Mouse (Mus musculus): Measurements from ENCODE around the gene Fuz.

Fuz gene

DNA sequence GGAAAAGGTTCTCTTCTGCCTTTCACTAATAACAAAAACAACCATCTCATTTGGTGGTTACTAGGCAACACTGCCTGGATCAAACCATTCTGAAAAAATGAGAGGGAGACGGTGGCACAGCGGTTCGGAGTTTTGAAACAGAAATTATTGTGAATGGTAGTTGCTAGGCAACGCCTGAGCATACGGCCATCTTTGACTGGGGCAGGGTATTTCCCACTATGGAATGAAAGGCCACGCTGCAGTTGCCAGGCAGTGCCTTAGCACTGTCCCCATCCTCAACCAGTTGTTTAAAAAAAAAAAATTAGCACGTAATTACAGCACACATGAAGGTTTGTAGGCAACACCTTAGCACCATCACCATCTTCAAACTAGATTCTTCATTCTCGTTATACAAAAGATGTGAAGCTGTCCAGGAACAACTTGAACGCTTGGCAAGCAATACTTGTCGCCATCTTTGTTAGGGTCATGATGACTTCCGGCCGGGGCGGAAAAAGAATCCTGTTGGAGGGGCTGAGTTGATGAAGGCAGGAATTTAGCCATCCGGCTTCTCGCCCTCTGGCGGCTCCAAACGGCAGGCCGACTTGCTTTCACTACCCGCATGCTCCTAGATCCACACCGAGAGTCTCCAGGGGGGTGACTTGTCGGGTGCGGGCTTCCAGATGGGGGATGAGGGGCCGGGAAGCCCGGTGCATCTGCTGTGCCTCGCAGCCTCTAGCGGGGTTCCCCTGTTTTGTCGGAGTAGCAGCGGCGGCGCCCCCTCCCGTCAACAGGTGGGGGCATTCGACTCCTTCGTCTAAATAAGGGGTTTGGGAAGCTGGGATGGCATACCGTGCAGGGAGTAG, at the start of gene Fuz:
Gene Fuz, plus strand, starts transcription at position 487 of the 842 bp plus-strand sequence.
- peak; percentile 89 to 91 for DNase-seq (ENCODE audit: low spot score in 2 of 2)

DNA sequence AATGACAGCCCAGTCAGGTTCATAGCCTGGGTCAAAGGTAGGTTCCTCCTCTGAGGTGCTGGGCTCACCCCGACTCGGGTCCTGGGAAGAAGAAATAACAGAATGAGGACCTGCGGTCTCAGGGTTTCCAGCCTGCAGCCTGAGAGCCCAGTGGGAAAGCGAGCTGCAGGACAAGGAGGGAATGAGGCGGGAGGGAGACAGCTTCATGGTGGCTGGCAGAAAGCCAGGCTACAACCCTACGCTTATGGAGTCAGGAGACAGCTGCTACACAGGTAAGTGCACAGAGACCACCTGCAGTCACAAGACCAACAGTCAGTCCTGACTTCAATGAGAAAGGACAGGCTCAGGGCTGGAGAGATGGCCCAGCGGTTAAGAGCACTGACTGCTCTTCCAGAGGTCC, 49.1 kb upstream of the Fuz start:
- DNase-seq (ENCODE audit: low spot score in 2 of 2), result no peak

DNA sequence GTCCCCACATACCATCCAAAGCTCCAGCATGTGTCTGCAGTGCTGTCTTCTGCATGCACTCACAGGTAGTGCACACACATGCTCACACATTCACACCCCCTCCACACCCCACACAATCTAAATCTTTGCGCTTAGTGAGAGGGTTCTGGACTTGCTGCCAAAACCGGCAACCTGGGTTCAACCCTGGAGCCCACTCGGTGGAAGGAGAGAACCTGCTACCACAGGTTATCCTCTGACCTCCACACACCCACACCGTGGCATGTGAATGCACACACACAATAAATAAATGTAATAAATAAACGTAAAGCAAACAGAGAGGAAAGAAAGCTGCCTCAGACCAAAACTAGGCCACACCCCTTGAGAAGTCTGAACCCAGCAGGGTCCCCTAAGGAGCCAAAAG, 48.1 kb upstream of the Fuz start:
- DNase-seq (ENCODE audit: low spot score in 2 of 2), result no peak

DNA sequence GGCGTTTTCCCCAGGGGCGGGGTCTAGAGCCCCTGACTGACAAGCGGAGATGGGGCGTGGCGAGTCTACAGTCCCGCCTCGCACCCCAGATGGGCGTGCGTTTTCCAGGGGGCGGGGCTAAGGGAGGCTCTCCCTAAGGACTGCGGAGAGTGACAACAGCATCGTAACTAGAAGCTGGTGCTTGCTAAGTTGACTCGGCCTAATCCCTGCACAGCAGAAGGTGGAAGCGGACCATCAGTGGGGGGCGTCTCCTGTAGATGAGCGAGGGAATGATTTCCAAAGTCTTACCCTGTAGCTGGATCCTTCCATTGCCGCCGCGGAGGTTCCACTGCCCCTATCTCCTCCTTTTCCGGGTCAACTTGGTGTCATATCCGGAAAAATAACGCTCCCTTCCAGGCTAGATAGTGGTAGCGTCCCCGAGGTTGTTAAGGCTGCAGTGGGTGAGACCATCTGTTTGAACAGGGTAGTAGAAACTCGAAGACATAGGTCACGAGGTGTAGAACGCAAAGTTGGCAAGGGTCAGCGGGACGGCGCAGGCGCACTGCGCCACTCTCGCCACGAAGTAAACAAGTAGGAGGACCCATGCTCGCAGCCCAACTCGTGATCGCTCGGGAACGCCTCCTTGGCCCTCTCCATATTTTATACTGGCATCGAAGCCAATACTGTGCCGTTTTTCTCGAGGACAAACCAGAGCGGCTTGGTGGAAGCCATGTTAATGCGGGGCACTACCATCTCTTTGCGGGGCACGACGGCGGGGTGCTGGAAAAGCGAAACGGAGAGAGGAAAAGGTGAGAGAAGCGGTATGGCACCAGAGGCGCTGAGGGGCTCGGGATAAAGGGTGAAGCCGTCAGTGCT, 47.1 kb upstream of the Fuz start, which contains the start of the genes Akt1s1 and Tbc1d17:
Gene Akt1s1, plus strand, starts transcription at position 431 of the 855 bp plus-strand sequence.
Gene Tbc1d17, minus strand, starts transcription at position 519 of the 855 bp plus-strand sequence.
- DNase-seq (ENCODE audit: low spot score in 2 of 2), result peak; percentile 99 to 100

DNA sequence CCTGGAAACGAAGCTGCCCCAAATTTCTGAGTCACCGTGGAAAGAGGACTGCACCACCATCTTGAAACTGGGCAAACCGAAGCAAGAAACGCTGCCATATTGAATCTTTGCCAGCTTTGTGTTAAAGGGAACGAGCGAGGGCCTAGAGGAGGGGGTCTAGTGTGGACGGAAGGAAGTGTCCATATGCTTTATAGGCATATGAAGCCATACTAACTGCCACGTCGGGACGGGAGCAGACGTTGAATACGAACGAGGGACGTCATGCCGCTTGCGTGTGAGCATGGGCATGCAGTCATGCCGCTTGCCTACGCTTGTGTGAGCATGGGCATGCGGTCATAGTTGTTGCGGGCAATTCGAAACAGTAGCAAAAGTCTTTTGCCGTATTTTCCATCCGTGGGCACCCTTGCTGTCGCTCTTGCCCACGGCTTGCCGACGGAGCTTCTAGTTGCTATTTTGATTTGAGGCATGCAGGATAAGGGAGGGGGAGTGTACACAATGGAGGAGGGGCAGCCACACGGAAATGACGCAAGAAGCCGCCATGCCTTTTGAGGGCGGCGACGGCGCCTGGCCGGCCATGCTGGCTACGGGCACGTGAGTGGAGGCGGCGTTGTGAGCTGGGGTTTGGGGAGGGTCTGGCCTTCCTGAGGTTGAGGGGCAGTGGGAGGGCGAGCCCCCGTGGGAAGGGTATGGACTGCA, 46.3 kb upstream of the Fuz start:
- peak; percentile 87 to 89 for DNase-seq (ENCODE audit: low spot score in 2 of 2)

DNA sequence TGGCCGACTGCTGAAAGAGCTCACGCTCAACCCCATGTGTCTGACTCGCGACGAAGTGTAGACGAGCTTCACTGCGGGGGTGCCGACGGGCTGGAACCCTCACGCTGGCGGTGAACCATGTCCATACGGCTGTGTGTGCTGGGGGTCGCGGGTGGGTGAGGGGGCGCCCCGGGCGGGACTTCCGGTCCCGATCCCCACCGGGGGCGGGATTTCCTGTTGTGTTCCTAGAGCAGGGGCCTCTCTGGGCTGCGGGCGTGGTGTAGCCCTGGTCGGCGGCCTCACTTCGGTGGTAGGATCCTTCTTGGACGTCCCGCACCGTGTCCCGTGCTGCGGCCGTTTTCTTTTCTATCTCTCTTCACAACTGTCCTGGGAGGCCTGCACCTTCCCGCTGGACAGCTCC, 45.7 kb upstream of the Fuz start:
- DNase-seq (ENCODE audit: low spot score in 2 of 2), result peak in 1 of 2 experiments; percentile 67

DNA sequence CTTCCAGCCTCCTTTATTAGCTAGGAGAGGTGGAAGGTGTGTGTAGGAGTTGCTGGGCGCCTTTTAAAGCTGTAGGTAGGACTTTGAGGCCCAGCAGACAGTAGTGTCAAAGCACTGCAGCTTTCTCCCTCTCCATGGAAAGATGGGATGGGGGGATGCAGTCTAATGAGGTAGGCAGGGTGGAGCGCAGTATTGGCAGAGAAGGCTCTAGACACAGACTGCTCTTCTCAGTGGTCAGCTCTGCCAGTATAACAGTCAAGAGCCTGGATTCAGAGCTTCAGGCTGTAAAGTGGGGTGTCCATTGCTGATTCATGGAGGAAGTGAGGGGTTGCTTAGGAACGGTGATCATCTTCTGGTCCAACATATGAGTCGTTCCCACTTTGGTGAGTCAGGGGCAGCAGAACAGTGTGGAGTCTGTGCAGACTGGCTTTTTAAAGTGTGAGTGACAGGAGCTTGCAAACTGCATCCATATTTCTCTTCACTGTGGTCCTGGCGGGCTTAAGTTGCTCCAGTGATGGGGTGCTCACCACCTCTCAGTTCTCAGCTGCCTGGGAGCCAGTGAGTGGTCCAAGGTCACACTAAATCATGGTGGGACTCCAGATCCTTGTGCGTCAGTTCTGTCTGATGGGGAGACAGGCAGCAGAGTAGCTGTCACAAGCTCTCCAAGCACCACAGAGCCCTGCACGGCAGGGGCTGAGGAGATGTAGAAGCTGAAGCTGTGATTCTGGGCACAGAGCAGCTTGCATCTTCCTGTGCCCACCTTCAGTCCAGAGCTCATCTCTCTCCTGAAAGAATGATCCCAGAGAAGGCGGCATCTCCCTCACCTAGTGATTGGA, 44.9 kb upstream of the Fuz start:
- DNase-seq (ENCODE audit: low spot score in 2 of 2), result no peak

DNA sequence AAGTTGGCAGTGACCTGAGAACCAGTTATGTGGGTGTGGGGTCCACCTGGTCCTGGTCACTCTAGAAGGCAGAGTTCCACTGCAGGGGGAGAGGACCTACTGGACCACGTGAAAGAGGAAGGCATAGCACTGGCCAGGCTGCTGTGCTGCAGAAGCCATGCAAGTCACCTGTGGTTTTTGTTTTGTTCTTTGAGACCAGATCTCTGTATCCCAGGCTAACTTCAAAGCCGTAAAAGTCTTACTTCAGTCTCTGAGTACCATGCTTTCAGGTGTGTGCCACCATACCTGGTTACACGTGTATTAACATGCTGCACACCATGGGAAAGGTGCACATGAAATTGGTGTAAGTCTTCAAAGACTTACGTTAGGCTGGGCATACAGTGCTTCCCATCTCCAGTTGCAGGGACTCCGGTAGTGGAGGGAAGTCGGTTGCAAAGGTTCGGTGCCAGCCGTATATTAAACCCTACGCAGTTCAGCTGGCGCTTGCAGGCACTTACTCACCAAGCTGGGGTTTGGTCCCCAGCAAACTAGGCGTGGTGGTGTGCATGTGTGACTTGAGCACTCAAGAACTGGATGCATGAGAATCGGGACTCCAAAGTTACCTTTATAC, 44.1 kb upstream of the Fuz start:
- no peak for DNase-seq (ENCODE audit: low spot score in 2 of 2)

DNA sequence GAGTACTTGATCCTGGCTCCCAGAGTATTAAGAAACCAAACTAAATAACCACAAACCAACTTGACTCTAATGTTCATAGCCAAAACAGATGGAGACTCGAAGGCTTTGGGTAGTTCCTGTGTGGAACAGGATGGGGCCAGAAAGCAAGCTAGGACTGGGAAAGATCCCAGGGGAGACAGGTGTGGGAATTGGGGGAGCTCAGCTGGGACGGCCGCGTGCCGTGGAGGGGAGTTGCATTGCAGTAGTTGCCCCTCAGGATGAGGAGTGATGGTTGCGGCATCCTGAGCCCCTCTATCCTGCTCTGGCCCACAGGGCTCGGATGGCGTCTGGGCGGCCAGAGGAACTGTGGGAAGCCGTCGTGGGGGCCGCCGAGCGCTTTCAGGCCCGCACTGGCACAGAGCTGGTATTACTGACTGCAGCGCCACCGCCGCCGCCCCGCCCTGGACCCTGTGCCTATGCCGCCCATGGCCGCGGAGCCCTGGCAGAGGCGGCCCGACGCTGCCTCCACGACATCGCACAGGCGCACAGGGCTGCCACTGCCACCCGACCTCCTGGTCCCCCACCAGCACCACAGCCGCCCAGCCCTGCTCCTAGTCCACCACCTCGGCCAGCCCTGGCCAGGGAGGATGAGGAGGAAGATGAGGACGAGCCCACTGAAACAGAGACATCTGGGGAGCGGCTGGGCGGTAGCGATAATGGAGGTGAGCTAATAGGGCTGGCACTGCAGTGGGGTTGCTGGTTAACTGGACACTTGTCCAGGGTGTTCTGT, 43.4 kb upstream of the Fuz start:
- no peak for DNase-seq (ENCODE audit: low spot score in 2 of 2)

DNA sequence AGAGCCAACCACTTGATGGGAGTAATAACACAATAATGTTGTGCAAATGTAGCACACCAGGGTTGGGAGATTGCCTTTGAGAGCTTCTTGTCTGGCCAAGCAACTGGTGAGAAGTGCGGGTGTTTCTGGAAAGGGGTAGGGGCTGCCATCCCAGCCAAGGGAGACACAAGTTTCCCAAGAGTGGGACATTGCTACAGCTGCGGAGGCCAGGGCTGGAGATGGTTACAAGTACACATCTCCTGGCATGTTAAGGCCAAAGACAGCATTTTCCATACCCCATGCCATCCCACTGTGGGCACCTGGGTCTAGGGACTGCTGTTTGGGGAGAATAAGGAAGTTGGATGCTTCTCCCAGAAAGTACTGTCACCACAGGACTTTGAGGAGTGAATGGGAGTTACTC, 42.8 kb upstream of the Fuz start:
- DNase-seq (ENCODE audit: low spot score in 2 of 2), result no peak

DNA sequence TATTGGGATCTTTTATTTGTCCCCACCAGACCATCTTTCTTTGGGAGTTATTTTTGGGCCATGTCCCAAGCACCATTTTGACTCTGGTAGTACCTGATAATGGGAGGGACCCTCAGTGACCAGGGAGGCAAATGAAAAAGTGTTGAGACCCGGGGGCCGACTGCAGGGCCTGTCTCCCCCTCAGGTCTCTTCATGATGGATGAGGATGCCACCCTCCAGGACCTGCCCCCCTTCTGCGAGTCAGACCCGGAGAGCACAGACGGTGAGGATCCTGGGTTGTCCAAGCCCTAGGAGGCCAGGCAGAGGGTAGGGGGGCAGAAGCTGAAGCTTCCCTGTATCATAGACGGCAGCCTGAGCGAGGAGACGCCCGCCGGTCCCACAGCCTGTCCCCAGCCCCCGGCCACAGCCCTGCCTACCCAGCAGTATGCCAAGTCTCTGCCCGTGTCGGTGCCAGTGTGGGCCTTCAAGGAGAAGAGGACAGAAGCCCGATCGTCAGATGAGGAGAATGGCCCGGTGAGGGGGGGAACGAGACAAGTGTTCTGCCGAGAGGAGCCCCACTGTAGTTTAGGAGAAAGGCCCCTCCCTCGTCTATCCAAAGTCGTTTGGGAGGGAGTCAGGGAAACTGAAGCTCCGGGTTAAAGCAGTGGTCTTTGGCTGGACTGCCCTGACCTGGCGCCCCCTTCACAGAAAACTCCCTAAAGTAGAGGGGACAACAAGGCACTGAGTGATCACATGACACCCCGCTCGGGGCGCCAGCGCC, 42.1 kb upstream of the Fuz start:
- no peak for DNase-seq (ENCODE audit: low spot score in 2 of 2)

DNA sequence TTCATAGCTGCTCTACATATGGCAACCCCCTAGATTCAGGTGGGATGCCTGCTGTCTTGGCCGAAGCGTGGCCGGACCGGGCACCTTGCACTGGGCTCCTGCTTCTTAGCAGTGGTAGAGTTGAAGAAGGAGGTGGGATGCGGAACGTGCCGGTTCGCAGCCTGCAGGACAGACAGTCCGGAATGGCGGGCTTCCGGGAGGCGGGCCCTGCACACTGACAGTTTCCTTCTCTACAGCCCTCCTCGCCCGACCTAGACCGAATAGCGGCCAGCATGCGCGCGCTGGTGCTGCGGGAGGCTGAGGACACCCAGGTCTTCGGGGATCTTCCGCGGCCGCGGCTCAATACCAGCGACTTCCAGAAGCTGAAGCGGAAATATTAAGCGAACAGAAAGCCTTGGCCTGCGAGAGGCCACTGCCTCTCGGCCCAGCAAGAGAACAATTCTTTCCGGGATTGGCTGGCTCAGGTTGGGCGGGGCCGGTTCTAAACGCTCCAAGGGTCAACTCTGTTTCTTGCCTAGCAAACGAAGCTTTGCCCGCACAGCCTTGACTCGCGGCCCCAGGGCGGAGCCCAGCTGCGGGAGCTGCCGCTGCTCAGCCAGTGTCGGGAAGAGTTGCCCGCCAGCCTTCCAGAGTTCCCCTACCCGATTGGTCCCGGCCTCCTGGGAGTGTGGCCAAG, 41.4 kb upstream of the Fuz start:
- DNase-seq (ENCODE audit: low spot score in 2 of 2), result peak in 1 of 2 experiments; percentile 67

DNA sequence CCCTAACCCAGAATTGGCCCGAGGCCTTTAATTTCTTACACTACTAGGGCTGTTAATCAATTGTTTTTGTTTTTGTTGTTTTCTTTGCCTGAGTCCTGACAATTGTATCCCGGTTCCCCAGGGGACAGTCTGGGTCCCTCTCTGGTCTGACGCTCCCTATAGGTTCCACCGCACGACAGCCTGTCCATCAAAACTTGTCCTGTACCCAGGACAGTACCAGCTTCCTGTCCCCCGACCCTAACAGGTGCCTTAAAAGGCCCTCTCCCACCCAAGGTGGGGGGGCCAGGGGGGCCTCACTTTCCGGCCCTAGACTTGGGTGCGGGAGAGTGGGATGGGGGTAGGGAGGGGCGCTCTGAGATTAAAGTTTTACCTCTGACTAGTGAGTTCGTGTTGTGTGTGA, 40.8 kb upstream of the Fuz start:
- no peak for DNase-seq (ENCODE audit: low spot score in 2 of 2)

DNA sequence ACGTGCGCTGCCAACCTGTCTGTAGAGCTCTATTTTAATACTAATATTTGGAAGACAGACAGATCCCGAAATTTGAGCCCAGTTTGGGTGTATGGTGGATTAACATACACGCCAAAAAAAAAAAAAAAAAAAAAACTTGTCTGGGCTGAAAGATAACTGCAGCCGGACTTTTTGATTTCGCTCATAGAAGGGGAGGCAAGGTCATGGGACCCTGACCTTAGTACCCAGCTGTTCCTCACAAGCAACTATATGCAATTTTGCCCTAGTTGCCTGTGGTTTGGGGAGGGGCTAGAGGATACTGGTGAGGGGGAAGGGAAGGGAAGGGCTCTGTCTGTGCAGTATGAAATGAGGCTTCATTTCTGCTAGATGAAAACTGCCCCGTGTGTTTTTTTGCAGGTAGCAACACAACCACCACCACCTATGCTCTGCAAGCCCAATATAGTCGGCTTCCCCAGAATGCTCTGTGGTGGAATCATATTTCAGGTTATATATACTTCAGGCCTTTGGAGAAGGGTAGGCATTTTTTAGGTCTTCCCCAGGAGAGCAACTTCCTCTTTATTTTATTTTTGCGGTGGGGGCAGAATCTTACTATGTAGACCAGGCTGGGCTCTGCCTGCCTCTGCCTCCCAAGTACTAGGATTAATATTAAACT, 39.5 kb upstream of the Fuz start:
- DNase-seq (ENCODE audit: low spot score in 2 of 2), result no peak

DNA sequence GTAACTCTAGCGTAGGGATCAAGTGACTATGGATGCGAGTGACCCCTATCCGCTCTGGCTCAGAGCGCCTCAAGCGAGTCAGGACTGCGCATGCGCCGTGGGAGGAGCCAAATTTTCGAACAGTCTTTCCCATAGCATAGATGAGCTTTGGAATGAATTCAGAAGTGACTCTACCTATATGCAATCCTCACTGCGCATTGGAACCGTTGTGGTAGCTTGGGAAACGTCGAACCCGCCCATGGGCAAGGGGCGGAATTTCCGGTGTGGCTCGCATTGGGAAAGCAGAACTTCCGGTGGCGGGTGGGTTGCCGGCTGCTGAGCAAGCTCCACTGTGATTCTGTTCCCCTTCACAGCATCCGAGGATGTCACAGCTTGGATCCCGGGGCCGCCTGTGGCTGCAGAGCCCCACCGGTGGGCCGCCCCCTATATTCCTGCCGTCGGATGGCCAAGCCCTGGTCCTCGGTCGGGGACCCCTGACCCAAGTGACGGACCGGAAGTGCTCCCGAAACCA, 38.8 kb upstream of the Fuz start, which contains the start of gene Pnkp:
Gene Pnkp, plus strand, starts transcription at position 98 of the 511 bp plus-strand sequence.
- peak; percentile 88 to 91 for DNase-seq (ENCODE audit: low spot score in 2 of 2)

DNA sequence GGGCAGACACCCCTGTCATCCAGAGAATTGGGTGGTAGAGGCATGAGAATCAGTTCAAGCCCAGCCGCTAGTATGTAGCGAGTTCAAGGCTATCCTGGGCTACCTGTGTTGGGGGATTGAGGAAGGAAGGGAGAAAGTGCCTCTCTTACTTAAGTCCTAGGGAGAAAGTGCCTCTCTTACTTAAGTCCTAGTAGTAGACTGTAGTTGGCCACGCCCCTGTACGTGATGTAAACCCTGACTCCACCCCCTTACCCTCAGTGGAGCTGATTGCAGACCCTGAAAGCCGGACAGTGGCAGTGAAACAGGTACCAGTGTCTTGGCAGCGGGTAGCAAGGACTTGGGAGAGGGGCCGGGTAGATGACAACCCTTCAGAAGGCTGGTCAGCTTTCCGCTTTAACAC, 38.0 kb upstream of the Fuz start:
- DNase-seq (ENCODE audit: low spot score in 2 of 2), result no peak

DNA sequence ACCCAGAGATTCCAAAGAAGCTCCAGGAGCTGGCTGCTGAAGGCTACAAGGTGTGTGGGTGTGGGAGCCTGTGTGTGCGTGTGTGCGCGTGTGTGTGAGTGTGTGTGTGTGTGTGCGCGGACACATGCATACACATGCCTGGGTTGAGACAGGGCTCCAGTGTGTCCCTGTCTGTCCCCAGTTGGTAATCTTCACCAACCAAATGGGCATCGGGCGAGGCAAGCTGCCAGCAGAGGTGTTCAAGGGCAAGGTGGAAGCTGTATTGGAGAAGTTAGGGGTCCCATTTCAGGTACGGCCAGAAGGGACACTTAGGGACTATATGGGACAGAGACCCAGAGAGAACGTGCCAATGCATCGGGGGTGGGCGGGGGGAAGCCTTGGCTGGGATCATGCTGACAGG, 36.0 kb upstream of the Fuz start:
- DNase-seq (ENCODE audit: low spot score in 2 of 2), result no peak

All from frontal cortex, postnatal 14 days (tissue).